Mouse (Mus musculus): ENCODE results near the gene Rpl13. TPM values are rescaled to one million over a fixed set of nuclear protein-coding genes. Genes with fewer than 3 reads are reported as not detected.
A peak's percentile ranks its signal among the peaks of the same experiment; 100 is the strongest.

Gene Rpl13
- 2,723 and 2,758 TPM in 2 replicates for total RNA-seq (2014; rRNA removed)
- polyA plus RNA-seq (2015; fragmentation: Nextera tagmentation; extraction: Ambion mirVana) = 808 and 861 TPM in 2 replicates

DNA sequence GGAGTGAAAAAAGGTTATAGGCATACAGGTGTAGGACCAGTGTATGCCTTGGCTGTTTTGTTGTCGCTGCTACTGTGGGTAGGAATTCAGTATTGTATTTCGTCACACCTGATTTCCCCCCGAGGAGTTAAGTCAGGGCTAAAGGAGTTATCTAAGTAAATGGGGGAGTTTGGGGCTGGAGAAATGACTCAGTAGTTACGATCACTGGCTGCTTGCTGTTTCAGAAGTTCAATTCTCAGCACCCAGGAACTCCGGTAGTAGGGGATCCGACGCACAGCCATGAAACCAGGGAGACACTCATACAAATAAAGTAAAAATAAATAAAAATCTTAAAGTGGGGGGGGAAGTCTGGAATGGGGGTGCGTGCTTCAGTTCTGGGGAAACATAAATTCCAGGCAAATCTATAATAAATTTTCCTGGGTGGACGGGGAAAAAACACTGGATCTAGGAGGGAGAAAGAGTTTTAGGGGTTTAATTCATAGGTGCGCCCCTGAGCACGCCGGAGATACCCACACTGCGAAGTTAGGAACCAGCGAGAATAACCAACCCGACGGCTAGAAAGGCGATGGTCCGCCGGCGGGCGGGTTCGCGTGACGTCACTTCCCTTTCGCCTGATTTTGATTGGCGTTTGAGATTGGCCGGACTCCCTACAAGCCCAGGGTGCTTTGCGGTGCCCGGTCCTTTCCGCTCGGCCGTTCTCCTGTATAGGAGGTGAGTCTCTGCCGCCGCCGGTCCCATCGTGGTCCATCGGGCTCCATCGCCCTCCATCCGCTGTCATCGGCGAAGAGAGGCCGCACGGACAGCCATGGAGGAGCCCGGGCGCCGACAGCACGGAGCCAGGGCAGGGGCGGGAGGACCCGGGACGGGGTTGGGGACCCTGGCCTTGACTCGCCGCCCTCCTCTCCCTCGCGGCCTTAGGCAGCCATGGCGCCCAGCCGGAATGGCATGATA lies at the start of gene Rpl13:
Rpl13 (plus strand) TSS at position 616 of the 951 bp plus-strand sequence.
- no peaks in the 10 kb centered on the region for H3K27me3 ChIP-seq (ENCODE audit: insufficient read depth, low read length)
- WGBS = 2% methylated on average over 56 of the region's 56 CpGs

DNA sequence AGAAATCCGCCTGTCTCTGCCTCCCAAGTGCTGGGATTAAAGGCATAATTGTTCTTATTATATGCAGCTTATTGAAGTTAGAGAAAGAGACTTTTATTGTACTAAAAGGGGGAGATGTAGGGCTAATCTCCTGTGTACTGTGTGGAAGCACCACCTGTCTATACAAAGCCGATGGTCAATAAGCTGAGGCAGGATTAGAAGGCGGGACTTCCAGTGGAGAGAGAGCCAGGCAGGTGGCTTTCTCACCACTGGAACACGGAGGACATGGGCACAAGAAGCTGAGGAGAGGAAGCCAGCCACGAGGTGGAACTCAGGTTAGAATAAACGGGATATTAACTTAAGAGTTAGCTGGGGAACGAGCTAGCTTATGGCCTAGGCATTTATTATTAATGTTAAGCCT lies 39.4 kb upstream of the Rpl13 start, which contains the start of gene Spg7:
Spg7 (plus strand) TSS at position 222 of the 400 bp plus-strand sequence.
- WGBS = 75% methylated on average over 7 of the region's 7 CpGs
- no peak for ATAC-seq

More for the DNA sequence above, at the start of gene Rpl13:
- Histone ChIP-seq H3K36me3 (ENCODE audit: insufficient read depth, low read length) (peaks cover 24% of the 10 kb centered on the region; the same call in 1 of the 2 replicates), H3K4me3 (ENCODE audit: low read length) (peak within 1 kb of the TSS; percentile 91), H3K4me2 (ENCODE audit: low read depth, low read length) (peak within 1 kb of the TSS; percentile 83), H3K27ac (peak within 1 kb of the TSS; percentile 98), H3K9me3 (ENCODE audit: low read length) (no peaks in the 10 kb centered on the region), H3K9ac (replicated peaks; ENCODE audit: low read length) (peak within 1 kb of the TSS; percentile 93), H3K4me1 (ENCODE audit: insufficient read depth, low read length) (peaks cover 7% of the 10 kb centered on the region)
- peak; percentile 94 for ATAC-seq
- 0 out of 2 replicates have a peak, but pooled peaks have one; percentile 7 for TF ChIP-seq CTCF (IDR thresholded peaks at IDR 0.05; ENCODE audit: low read depth)
- DNase-seq (ENCODE audit: low spot score) = peak; percentile 99

DNA sequence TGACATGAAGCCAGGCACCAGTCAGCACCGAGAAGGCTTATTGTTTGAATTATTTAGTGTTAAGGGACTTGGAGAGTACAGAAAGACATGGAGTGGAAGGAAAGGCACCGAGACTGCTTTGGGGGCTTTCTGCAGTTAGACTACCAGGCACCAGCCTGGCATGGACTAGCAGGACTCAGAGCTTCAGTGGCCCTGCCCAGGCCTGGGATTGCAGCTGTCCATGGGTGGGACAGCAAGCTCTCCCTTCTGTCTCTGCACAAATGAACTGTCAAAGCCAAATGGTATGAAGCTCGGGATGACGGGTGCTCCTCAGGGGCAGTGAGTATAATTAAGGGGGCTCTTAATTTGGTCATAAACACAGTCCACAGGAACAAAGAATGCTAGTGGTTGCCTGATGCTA lies 38.1 kb upstream of the Rpl13 start:
- Histone ChIP-seq H3K4me2 (ENCODE audit: low read depth, low read length) (peak overlapping the region; percentile 74), H3K9me3 (ENCODE audit: low read length) (no peaks in the 10 kb centered on the region), H3K4me1 (ENCODE audit: insufficient read depth, low read length) (0 out of 2 replicates have a peak, but pooled peaks cover 7% of the 10 kb centered on the region), H3K9ac (replicated peaks; ENCODE audit: low read length) (peak overlapping the region; percentile 92; the same call in 1 of the 2 replicates), H3K27me3 (ENCODE audit: insufficient read depth, low read length) (no peaks in the 10 kb centered on the region), H3K4me3 (ENCODE audit: low read length) (0 out of 2 replicates have a peak overlapping the region, but pooled peaks have one; percentile 96), H3K36me3 (ENCODE audit: insufficient read depth, low read length) (no peaks in the 10 kb centered on the region), H3K27ac (peak overlapping the region; percentile 94)
- DNase-seq (ENCODE audit: low spot score) = no peak
- WGBS = 70% methylated on average over 4 of the region's 4 CpGs
- ATAC-seq = no peak
- no peak for TF ChIP-seq CTCF (IDR thresholded peaks at IDR 0.05; ENCODE audit: low read depth)

More for the DNA sequence above, 39.4 kb upstream of the Rpl13 start, which contains the start of gene Spg7:
- Histone ChIP-seq H3K27ac (no peak within 1 kb of the TSS), H3K4me3 (ENCODE audit: low read length) (no peak within 1 kb of the TSS), H3K27me3 (ENCODE audit: insufficient read depth, low read length) (no peaks in the 10 kb centered on the region), H3K36me3 (ENCODE audit: insufficient read depth, low read length) (no peaks in the 10 kb centered on the region), H3K9ac (replicated peaks; ENCODE audit: low read length) (no peak within 1 kb of the TSS), H3K4me2 (ENCODE audit: low read depth, low read length) (no peak within 1 kb of the TSS), H3K4me1 (ENCODE audit: insufficient read depth, low read length) (0 out of 2 replicates have a peak, but pooled peaks cover 7% of the 10 kb centered on the region), H3K9me3 (ENCODE audit: low read length) (no peaks in the 10 kb centered on the region)
- no peak for DNase-seq (ENCODE audit: low spot score)
- no peak for TF ChIP-seq CTCF (IDR thresholded peaks at IDR 0.05; ENCODE audit: low read depth)

DNA sequence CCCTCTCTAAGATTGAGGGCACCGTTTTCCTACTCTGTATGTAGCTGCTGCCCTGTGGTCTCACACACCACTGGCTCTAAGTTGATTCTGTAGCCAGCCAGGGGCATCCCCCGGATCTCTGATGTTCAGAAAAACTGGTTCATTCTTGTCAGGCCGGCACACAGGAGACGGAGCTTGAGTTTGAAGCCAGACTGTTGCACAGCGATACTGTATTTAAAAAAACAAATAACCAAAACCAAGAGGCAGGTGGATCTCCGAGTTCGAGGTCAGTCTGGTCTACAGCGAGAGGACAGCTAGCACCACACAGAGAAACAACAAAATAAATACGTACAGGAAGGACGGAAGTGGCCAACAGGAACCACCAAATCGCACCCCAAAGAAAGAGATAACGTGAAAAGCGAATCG lies 37.3 kb upstream of the Rpl13 start:
- H3K27ac ChIP-seq = peak overlapping the region; percentile 94
- H3K4me1 ChIP-seq (ENCODE audit: insufficient read depth, low read length) = 0 out of 2 replicates have a peak, but pooled peaks cover 7% of the 10 kb centered on the region
- TF ChIP-seq CTCF (IDR thresholded peaks at IDR 0.05; ENCODE audit: low read depth) = no peak
- H3K9ac ChIP-seq (replicated peaks; ENCODE audit: low read length) = peak overlapping the region; percentile 92
- H3K4me2 ChIP-seq (ENCODE audit: low read depth, low read length) = peak overlapping the region; percentile 74
- H3K27me3 ChIP-seq (ENCODE audit: insufficient read depth, low read length) = no peaks in the 10 kb centered on the region
- H3K4me3 ChIP-seq (ENCODE audit: low read length) = peak overlapping the region; percentile 96
- no peak for DNase-seq (ENCODE audit: low spot score)
- WGBS = under 1% methylated on average over 14 of the region's 14 CpGs
- H3K9me3 ChIP-seq (ENCODE audit: low read length) = no peaks in the 10 kb centered on the region
- no peaks in the 10 kb centered on the region for H3K36me3 ChIP-seq (ENCODE audit: insufficient read depth, low read length)
- peak; percentile 62 for ATAC-seq

DNA sequence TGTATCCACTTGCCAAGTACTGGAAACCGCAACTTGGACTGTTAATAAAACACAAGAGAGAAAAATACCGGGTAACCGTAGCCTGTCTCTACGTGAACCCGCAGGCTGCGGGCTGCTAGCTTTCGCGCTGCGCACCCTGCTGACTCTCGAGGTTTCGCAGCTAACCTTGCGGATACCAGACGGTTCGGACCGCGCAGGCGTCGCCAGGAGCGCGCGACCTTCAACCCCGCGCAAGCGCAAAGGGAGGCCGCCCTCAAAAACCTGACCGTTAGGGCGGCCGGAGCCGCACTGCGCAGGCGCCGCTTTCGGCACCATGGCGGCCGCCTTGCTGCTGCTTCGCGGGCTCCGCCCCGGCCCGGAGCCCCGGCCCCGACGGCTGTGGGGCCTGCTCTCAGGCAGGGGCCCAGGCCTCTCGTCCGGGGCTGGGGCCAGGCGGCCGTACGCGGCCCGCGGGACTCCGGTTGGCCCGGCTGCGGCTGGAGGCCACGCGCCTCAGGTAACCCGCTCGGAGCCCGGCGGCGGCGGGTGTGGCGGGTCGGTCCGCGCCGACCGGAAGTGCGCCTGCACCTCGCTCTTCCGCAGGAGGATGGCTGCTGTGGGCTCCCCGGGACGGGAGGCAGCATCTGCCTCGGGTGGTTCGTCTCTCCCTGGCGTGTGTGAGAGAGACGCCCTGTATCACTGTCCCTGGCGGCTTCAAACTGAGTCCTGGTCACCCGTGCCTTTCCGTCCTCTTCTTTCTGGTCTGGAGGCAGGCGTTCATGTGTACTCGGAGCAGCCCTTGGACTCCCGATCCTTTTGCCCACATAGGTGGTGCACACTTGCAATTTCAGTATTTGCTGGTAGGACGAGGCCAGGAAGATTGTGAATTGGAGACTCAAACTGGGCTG lies 36.7 kb upstream of the Rpl13 start:
- Histone ChIP-seq H3K27me3 (ENCODE audit: insufficient read depth, low read length) (no peaks in the 10 kb centered on the region), H3K9ac (replicated peaks; ENCODE audit: low read length) (peak overlapping the region; percentile 92), H3K4me3 (ENCODE audit: low read length) (peak overlapping the region; percentile 96), H3K27ac (peak overlapping the region; percentile 94), H3K36me3 (ENCODE audit: insufficient read depth, low read length) (no peaks in the 10 kb centered on the region), H3K4me1 (ENCODE audit: insufficient read depth, low read length) (0 out of 2 replicates have a peak, but pooled peaks cover 7% of the 10 kb centered on the region), H3K9me3 (ENCODE audit: low read length) (no peaks in the 10 kb centered on the region), H3K4me2 (ENCODE audit: low read depth, low read length) (peak overlapping the region; percentile 74)
- peak; percentile 65 for TF ChIP-seq CTCF (IDR thresholded peaks at IDR 0.05; ENCODE audit: low read depth)
- peak; percentile 99 for DNase-seq (ENCODE audit: low spot score)
- WGBS = under 1% methylated on average over 84 of the region's 84 CpGs
- peak; percentile 96 for ATAC-seq

All from hindbrain, postnatal 0 days (tissue).